Mouse (Mus musculus) hindbrain, embryonic 10.5 days (tissue): ENCODE data around the gene Gp1ba. TPM values are rescaled to one million over a fixed set of nuclear protein-coding genes. Genes with fewer than 3 reads are reported as not detected.

ENCODE experiments used
- DNase-seq: peaks from one replicate; pipeline ENCODE4 v3.0.0-alpha.2; 2017; ENCODE audit warnings: low spot score
- H3K27ac ChIP-seq: fragments of 300-500 bp; sonication (generic); 2 replicates; pipeline ENCODE4 v1.5.1; 2016; ENCODE audit warnings: mild to moderate bottlenecking, moderate library complexity
- H3K27me3 ChIP-seq: fragments of 300-500 bp; sonication (generic); 2 replicates; pipeline ENCODE4 v1.6.1; 2016; ENCODE audit warnings: mild to moderate bottlenecking; ENCODE audit not compliant: poor library complexity, insufficient read depth, severe bottlenecking
- H3K36me3 ChIP-seq: fragments of 300-500 bp; sonication (generic); 2 replicates; pipeline ENCODE4 v1.6.1; 2016; ENCODE audit warnings: mild to moderate bottlenecking, moderate library complexity
- H3K4me1 ChIP-seq: fragments of 300-500 bp; sonication (generic); replicated peaks from 2 replicates; pipeline ENCODE4 v1.6.1; 2016; ENCODE audit warnings: mild to moderate bottlenecking
- H3K4me3 ChIP-seq: fragments of 300-500 bp; sonication (generic); 2 replicates; pipeline ENCODE4 v1.5.1; 2016; ENCODE audit warnings: mild to moderate bottlenecking, moderate library complexity
- H3K9me3 ChIP-seq: fragments of 300-500 bp; sonication (generic); 2 replicates; pipeline ENCODE4 v1.6.1; 2016; ENCODE audit warnings: mild to moderate bottlenecking, moderate library complexity
- WGBS: fragments of 180-500 bp; shearing (Covaris S2); methylation state at CpG from one replicate; pipeline ENCODE4 v1.1.7; 2016; 5-methylcytosine and 5-hydroxymethylcytosine counted together
- polyA plus RNA-seq: library from polyadenylated mRNA; unstranded; fragments of >200 nt; fragmentation: Nextera tagmentation; extraction: Ambion mirVana; gene quantifications from 2 replicates; pipeline ENCODE4 v1.2.1, GENCODE M21; 2016

The Gp1ba gene
- polyA plus RNA-seq, 1 experiment from 2014 or later: 0.80 TPM

DNA sequence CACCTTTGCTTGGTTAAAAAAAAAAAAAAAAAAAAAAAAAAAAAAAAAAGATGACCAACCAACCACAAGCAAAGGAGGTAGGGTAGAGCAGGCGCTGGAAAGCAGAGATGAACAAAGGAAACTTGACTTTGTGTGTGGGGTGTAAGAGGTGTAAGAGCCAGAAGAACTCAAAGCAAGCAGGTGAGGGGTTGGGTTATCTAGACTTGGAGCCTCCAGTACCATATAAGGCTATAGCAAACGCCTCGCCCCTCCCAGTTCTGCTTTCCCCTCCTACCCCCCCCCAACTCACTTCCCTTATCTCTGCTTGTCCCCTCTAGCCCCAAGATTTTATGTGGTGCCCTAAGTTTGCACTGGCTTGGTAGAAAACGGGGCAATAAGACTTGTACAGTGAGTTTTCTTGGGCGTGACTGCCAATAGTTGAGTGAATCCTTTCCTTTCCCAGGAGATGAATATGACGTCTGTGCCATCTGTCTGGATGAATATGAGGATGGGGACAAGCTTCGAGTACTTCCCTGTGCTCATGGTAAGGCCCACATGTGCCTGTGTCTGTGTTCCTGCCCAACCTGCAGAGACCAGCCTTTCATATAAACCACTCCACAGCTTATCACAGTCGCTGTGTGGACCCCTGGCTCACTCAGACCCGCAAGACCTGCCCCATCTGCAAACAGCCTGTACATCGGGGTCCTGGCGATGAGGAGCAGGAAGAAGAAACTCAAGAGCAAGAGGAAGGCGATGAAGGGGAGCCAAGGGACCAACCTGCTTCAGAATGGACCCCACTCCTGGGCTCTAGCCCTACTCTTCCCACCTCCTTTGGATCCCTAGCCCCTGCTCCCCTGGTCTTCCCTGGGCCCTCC is 11.6 kb downstream of the Gp1ba start:
- peaks cover 50% of the 10 kb centered on the region for H3K36me3 ChIP-seq
- peak overlapping the region; percentile 23 for H3K4me3 ChIP-seq
- H3K4me1 ChIP-seq: peaks cover 68% of the 10 kb centered on the region

DNA sequence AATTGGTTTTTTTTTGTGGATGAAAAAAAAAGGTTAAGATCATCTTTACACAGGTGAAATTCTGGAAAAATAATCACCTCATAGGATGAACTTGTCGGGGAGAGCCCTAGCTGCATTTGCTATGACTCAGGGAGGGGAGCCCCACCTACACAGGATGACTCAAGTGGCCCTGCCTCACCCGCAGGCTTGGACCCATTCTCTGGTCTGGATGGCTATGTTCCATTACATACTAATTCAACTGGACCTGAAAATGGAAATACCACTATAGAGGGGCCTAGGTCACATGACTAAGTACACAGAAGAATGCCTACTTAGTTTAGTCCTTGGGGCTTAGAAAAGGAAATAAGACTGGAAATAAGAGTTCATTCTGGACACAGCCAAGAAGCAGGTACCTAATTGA is 12.5 kb downstream of the Gp1ba start:
- Histone ChIP-seq H3K4me3 (peak overlapping the region; percentile 23; the same call in 1 of the 2 replicates), H3K4me1 (peaks cover 68% of the 10 kb centered on the region), H3K27ac (no peak overlapping the region), H3K27me3 (no peaks in the 10 kb centered on the region), H3K36me3 (peaks cover 48% of the 10 kb centered on the region), H3K9me3 (no peaks in the 10 kb centered on the region)
- no peak for DNase-seq
- 88% methylated on average over 2 of the region's 2 CpGs for WGBS

More for the DNA sequence above, 11.6 kb downstream of the Gp1ba start:
- Histone ChIP-seq H3K9me3 (no peaks in the 10 kb centered on the region), H3K27ac (peak overlapping the region; percentile 40; the same call in 1 of the 2 replicates), H3K27me3 (no peaks in the 10 kb centered on the region)
- 79% methylated on average over 12 of the region's 12 CpGs for WGBS
- DNase-seq: no peak

DNA sequence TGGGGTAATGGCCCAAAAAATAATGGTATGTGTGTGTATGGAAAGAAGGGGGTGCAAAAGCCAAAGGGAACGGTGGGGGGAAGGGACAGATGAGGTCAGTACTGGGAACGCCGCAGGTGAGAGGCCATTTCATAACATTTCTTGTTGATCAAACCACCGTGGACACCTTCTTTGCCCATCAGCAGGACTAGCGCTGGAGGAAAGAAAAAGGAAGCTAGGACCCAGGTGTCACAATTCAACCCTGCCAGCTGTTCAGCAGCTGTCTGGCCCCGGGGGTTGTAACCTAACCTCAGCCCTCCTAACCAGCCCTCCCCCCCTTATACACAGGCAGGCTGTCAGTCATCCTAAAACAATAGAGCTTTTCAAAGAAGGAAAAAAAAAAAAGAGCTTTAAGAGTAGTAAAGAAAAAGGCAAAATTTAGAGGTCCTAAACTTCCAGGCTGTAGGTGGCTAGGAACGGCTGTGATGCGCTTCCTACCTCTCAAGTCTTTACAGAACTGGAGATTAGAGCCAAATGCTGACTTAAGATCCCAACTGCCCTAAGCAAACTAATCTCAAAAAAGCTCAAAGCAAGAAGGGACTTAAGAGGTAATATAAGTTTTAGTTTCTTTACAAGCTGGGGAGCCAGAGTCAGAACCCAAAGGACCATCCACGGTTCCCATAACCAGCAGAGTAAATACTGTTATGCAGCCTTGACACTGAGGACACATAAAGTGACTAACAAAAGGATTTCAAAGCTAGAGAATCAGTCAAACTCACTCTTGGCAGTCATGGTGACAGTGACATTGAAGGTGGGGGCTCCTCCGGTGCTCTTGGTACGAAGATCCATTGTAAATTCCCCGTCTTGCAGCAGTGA is 13.3 kb downstream of the Gp1ba start:
- H3K27me3 ChIP-seq: no peaks in the 10 kb centered on the region
- peaks cover 48% of the 10 kb centered on the region for H3K36me3 ChIP-seq
- H3K4me3 ChIP-seq: peak overlapping the region; percentile 97
- DNase-seq: peak; percentile 32
- peaks cover 75% of the 10 kb centered on the region for H3K4me1 ChIP-seq
- peak overlapping the region; percentile 99; the same call in 1 of the 2 replicates for H3K27ac ChIP-seq
- no peaks in the 10 kb centered on the region for H3K9me3 ChIP-seq
- WGBS: 70% methylated on average over 12 of the region's 12 CpGs

DNA sequence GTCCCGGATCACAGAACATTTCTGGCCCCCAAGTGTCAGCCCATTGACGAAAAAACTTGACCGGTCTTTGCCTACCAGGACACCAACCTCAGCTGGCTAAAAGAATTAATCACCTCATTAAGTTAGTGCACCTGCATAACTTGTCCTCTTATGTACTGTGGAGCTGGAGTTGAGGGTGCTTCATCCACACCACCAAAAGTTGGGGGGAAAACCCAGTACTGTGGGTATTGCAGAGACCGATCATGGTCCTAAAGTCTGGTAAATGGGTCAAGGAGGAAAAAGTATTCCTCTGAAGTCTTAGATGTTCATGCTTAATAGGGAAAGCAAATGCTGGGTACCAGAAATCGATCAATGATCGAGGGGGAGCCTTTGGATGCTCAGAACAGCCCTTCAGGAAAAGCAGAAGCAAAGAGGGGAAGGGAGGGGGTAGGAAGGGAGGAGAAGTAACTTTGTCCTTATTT is 14.0 kb downstream of the Gp1ba start:
- WGBS: 69% methylated on average over 6 of the region's 6 CpGs
- H3K36me3 ChIP-seq: peaks cover 48% of the 10 kb centered on the region
- no peaks in the 10 kb centered on the region for H3K27me3 ChIP-seq
- H3K9me3 ChIP-seq: no peaks in the 10 kb centered on the region
- peak overlapping the region; percentile 99 for H3K27ac ChIP-seq
- H3K4me1 ChIP-seq: peaks cover 77% of the 10 kb centered on the region
- DNase-seq: no peak
- peak overlapping the region; percentile 97 for H3K4me3 ChIP-seq

DNA sequence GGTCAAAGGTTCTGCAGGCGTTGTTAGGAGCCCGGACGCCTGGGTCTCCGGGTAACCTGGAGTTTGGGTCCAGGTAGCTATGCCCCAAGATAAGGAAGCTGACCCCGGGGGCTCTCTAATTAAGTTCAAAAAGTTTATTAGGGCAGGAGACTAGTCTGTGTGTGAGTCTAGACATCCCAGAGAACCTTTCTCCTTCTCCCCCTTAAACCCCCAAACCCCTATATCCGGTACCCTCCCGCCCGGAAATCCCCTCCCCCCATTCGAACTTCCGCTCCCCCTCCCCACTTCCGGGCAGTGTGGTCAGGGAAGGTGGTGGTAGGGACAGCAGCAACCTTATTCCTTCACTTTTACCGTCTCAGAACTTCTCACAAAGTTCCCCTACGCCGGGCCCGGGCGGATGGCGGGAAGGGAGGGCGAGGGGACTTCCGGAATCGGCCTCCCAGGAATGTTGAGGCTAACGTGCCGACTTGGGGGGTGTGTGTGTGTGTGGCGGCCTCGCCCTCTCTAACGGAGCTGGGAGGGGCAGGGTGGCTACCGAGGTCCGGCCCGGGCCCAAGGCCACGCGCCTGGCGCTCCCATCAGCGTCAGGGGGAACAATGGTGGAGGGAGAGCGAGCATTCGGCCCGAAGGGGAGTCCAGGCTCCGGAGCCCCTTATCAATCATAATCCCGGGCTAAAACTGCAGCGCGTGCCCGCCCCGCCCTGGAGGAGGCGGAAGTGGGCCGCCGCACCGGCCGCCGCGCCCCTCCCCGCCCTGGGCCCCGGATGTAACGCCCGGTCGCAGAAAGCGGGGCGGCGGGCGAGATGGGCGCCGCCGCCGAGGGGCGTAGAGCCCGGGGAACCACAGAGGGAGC is 14.6 kb downstream of the Gp1ba start:
- H3K4me3 ChIP-seq: peak overlapping the region; percentile 97
- H3K4me1 ChIP-seq: peaks cover 76% of the 10 kb centered on the region
- no peaks in the 10 kb centered on the region for H3K9me3 ChIP-seq
- peak overlapping the region; percentile 99 for H3K27ac ChIP-seq
- H3K27me3 ChIP-seq: no peaks in the 10 kb centered on the region
- peak; percentile 85 for DNase-seq
- peaks cover 45% of the 10 kb centered on the region for H3K36me3 ChIP-seq
- WGBS: under 1% methylated on average over 63 of the region's 63 CpGs

DNA sequence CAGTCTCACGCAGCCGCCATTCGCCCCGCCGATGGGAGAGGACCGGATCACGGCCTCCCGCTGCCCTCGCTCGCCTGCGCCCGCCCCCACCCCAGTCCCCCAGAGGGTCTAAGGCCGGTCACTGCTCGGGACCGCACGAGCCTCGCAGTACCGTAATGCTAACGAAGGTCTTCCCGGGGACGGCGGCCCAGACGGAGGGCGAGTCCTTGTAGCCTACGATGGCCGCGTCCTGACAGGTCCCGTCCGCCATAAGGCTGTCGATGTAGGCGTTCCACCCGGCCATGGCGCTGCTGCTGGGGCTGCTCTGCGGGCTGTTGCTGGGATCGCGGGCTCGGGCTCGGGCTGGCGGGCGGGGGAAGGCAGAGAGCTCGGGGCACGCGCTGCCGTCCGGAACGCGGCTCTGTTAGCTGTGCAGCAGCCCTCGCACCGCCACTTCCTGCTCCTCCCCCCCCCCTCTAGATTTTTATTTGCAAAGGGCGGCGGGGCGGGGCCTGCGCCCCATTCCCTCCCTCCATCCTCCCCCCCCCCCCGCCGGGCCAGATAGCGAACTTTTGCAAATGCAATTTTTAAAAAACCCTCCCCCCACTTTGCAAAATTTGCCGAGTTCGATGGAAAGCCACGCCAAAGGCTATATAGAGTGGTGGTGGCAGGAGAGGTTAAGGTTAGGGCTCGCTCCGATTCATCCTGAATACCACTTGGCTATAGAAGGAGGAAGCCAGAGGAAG is 15.4 kb downstream of the Gp1ba start, which contains the start of gene Pfn1:
Gene Pfn1 (minus strand): TSS at position 447 of the 725 bp plus-strand sequence.
- no peaks in the 10 kb centered on the region for H3K27me3 ChIP-seq
- 1% methylated on average over 61 of the region's 61 CpGs for WGBS
- DNase-seq: peak; percentile 84
- H3K4me3 ChIP-seq: peak within 1 kb of the TSS; percentile 97
- no peaks in the 10 kb centered on the region for H3K9me3 ChIP-seq
- H3K36me3 ChIP-seq: peaks cover 37% of the 10 kb centered on the region
- H3K4me1 ChIP-seq: peaks cover 73% of the 10 kb centered on the region
- peak within 1 kb of the TSS; percentile 99 for H3K27ac ChIP-seq

DNA sequence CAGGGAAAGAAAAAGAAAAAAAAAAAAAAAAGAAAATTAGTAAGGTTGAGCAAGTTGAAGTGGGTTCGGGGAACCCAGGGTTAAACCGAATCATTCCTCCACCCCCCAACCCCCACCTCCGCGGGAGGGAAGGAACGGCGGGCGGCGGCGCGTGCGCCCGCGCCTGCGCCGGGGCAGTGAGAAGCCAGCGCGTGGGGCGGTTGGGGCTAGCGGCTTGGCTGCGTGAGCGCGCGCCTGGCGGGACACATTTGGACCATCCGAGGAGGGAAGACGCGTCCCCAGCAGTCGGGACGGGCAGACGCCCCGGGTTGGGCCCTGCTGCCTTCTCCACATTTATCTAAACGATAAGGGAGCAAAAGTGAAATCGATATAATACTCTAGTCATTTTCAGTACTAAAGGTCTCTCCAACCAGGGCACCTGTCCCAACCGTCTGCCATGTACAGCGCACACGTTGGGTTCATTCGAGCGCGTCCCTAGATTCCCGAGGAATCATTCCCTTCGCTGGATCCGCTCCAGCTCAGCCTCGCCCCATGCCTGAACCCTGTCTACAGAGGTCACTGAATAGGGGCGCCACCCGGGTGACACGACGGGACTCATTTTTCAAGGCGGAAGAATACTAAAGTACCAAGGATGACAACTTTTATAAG is 16.1 kb downstream of the Gp1ba start:
- peak; percentile 84 for DNase-seq
- Histone ChIP-seq H3K27me3 (no peaks in the 10 kb centered on the region), H3K27ac (peak overlapping the region; percentile 99), H3K4me3 (peak overlapping the region; percentile 97), H3K4me1 (peaks cover 68% of the 10 kb centered on the region), H3K36me3 (peaks cover 36% of the 10 kb centered on the region), H3K9me3 (no peaks in the 10 kb centered on the region)
- under 1% methylated on average over 48 of the region's 48 CpGs for WGBS

DNA sequence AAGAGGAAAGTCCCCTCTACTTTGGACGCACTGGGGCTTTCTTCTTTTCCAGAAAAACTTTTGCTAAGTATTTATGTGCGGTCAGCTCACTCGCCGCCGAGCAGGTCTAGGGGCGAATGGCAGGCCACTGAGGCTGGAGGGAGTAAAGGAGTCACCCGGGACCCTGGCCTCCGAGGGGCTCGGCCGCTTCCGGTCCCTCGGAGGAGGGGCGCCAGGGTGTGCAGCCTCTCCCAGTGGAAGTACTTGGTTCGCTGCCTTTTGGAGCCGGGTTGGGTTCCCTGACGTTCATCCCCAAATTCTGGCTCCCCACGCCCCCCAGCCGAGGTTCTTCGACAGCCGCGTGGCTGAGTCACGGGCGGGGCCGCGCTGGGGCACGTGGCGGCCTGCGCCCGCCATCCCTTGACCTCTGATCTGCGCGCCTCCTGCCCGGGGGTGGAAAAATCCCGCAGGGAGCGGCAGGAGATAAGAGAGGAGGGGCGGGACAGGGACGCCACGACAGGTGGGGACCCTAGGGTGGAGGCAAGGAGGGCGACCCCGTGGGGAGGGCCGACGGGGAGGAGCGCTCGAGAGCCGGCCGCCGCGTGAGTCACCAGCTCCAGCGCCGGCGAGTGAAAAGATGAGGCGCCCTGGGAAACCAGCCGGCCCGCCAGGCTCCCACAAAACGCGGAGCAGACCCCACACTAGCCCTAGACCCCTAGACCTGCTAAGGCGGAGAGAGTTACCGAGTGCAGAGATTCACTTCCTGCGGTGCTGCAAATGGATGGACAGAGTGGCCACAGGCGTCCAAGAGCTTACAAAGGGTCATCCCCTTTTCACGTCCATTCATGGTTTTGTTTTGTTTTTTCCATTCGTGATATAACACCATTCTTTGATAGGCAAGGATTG is 16.9 kb downstream of the Gp1ba start:
- under 1% methylated on average over 61 of the region's 61 CpGs for WGBS
- Histone ChIP-seq H3K4me1 (peaks cover 66% of the 10 kb centered on the region), H3K4me3 (peak overlapping the region; percentile 97)

DNA sequence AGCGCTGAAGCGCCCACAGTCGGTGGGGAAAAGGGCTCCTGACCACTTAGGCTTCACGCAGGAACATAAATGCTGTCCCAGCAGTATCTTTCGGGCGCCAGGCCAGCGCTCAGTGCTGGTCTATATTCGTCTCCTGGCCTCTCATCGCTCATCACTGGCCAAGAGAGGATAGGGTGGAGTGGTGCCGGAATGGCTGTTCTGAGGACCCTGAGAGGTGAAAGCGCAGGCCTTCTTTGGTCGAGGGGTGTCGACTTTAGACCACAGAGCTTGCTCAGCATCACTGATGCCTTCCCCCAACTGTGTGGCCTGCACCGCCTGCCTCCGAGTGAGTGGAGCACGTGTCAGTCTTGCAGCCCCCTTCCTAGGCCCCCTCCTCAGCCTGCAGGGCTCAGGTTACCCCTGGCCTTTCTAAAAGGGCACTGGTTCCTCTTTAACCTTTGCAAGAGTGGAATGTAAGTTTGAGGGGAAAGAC is 17.6 kb downstream of the Gp1ba start:
- H3K27ac ChIP-seq: peak overlapping the region; percentile 99
- WGBS: 3% methylated on average over 16 of the region's 16 CpGs
- H3K9me3 ChIP-seq: no peaks in the 10 kb centered on the region
- H3K4me1 ChIP-seq: peaks cover 60% of the 10 kb centered on the region
- no peaks in the 10 kb centered on the region for H3K27me3 ChIP-seq
- H3K36me3 ChIP-seq: peaks cover 34% of the 10 kb centered on the region
- peak overlapping the region; percentile 97 for H3K4me3 ChIP-seq
- peak; percentile 74 for DNase-seq

More for the DNA sequence above, 16.9 kb downstream of the Gp1ba start:
- peak; percentile 74 for DNase-seq
- Histone ChIP-seq H3K27me3 (no peaks in the 10 kb centered on the region), H3K27ac (peak overlapping the region; percentile 99), H3K36me3 (peaks cover 34% of the 10 kb centered on the region), H3K9me3 (no peaks in the 10 kb centered on the region)

DNA sequence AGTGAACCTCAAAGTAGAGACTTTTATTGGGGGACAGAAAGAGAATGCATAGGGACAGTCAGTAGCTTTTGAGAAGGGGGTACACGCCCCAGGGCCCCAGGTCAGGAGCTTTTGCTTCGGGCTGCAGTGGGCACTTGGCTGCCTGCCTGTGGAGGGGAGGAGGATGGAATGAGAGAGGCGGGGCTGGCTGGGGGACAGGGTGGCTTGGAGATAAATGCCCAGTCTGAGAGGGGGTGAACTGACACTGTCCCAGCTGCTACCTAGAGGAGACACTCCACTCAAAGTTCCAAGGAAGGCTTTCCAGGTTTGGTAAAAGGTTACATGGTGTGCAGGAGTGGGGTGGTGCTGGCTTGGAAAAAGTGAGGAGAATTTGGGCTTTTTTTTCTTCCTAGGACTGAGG is 18.0 kb downstream of the Gp1ba start, which contains the start of gene Eno3:
Gene Eno3 (plus strand): TSS at position 239 of the 400 bp plus-strand sequence.
- H3K4me3 ChIP-seq: peak within 1 kb of the TSS; percentile 97
- no peaks in the 10 kb centered on the region for H3K27me3 ChIP-seq

More for the DNA sequence above, 18.0 kb downstream of the Gp1ba start, which contains the start of gene Eno3:
- peaks cover 57% of the 10 kb centered on the region for H3K4me1 ChIP-seq
- H3K27ac ChIP-seq: peak within 1 kb of the TSS; percentile 99
- DNase-seq: peak; percentile 49
- H3K9me3 ChIP-seq: no peaks in the 10 kb centered on the region
- 2% methylated on average over 3 of the region's 3 CpGs for WGBS
- peaks cover 34% of the 10 kb centered on the region for H3K36me3 ChIP-seq
